Mouse (Mus musculus): Measurements from ENCODE around the gene Adam17. TPM values are rescaled to one million over a fixed set of nuclear protein-coding genes. Genes with fewer than 3 reads are reported as not detected.

The Adam17 gene
- polyA plus RNA-seq, 1 experiment from 2014 or later = 44.4 TPM

DNA sequence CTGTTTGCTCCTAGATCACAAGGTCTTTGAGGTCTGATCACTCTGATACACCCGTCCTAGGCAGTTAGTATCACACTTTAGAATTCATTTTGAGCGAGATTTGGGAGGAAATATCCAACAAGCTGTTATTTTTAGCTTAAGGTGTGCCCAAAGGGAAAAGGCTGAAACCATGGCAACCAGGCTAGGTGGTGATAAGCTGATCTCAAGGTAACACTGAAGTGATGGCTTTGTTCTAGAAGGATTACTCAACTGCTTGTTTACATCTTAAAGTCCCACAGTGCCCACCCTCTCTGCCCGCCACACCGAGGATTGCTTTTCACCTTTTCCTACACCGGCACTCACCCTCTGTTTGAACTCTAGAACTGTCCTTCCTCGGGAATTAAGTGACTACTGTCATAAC lies 83.8 kb downstream of the Adam17 start:
- no peaks in the 10 kb centered on the region for H3K27me3 ChIP-seq (ENCODE audit: control insufficient read depth, insufficient read depth, low read length)
- no peak overlapping the region for H3K4me3 ChIP-seq (ENCODE audit: low read depth, low read length)
- H3K36me3 ChIP-seq (ENCODE audit: control insufficient read depth, insufficient read depth, low read length) = peaks cover 16% of the 10 kb centered on the region
- no peak for DNase-seq (ENCODE audit: low spot score)
- H3K27ac ChIP-seq (replicated peaks; ENCODE audit: low read depth, low read length) = no peak overlapping the region
- WGBS = 88% methylated on average over 6 of the region's 6 CpGs
- no peaks in the 10 kb centered on the region for H3K9me3 ChIP-seq (ENCODE audit: control insufficient read depth, low read length)
- ATAC-seq (ENCODE audit: insufficient number of reproducible peaks, low FRiP score, low TSS enrichment, low read depth) = no peak
- no peak overlapping the region for H3K4me2 ChIP-seq (ENCODE audit: low read depth, severe bottlenecking)
- H3K4me1 ChIP-seq (ENCODE audit: control insufficient read depth, insufficient read depth, low read length) = no peaks in the 10 kb centered on the region
- no peak overlapping the region for H3K9ac ChIP-seq (ENCODE audit: low read length)

DNA sequence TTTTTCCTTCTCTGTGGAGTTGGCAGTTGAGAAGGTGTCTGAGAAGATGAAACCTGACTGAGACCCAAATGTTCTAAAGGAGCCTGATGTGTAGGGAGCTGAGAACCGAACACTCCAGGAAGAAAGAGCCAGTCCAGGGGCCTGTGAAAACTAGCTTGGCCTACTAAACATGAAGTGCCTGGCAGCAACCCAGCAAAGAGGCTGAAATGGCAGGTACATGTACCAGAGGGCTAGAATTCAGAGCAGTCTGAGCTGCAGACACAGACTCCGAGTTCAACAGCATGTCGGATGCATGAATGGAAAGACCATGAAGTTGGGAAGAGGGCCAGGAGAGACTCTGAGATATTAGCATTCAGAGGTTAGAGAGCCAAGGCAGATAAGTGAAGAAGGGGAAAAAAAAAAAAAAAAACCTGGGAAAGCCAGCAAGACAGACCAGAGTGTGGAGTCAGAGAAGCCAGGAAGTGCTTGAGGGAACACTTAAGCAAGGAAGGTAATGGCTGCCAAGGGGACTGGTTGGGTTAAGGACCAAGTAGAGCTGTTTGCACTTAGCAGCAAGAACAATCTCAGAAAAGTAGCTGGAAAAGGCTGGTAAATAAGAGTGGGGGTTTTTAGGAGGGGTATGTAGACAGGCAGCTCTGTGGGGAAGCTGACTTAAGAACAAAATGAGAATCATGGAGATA lies 84.6 kb downstream of the Adam17 start:
- no peak overlapping the region for H3K4me2 ChIP-seq (ENCODE audit: low read depth, severe bottlenecking)
- H3K27ac ChIP-seq (replicated peaks; ENCODE audit: low read depth, low read length) = no peak overlapping the region
- no peaks in the 10 kb centered on the region for H3K9me3 ChIP-seq (ENCODE audit: control insufficient read depth, low read length)
- WGBS = 94% methylated on average over 3 of the region's 3 CpGs
- no peak overlapping the region for H3K4me3 ChIP-seq (ENCODE audit: low read depth, low read length)
- H3K4me1 ChIP-seq (ENCODE audit: control insufficient read depth, insufficient read depth, low read length) = no peaks in the 10 kb centered on the region
- H3K36me3 ChIP-seq (ENCODE audit: control insufficient read depth, insufficient read depth, low read length) = peaks cover 11% of the 10 kb centered on the region
- H3K9ac ChIP-seq (ENCODE audit: low read length) = no peak overlapping the region
- DNase-seq (ENCODE audit: low spot score) = no peak
- no peak for ATAC-seq (ENCODE audit: insufficient number of reproducible peaks, low FRiP score, low TSS enrichment, low read depth)
- H3K27me3 ChIP-seq (ENCODE audit: control insufficient read depth, insufficient read depth, low read length) = no peaks in the 10 kb centered on the region

DNA sequence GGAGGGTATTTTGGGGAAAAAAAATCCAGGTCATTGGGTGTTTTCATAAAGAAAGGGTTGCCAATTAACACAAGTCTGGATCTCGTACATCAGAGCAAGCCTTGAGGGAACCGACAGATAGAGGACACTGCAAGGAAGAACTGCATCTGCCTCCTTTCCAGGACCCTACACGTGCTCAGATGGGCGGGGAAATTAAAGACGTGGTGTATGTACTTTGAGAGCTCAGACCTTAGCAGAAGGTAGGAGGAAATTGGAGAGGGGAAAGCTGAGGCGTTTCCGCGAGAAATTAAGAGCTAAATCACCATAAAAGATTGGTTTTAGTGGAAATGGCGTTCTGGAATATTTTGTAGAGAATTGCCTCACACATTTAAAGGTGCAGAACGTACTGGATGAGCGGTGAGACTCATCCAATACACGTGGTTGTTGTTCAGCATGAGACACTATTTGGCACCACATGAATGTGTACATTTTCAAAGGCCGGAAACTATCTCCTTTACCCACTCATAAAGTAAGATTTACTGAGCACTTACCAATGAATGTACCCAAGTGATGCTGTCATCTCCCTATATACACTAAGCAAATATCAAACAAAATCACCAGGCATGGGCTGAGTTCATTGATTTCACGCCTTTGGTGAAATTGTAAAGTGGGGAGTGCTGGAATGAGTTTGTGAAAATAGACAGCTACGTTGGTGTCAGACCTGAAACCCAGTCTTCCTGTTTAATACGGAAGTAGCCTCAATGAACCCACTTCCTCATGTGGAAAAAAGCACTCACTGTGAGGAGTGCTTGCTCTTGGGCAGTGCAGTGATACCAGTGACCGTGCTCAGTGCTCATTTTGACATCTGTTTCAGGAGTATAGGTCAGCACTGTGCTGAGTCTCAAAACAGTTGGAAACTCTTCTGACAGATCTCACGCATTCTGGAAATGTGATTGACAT lies 86.5 kb downstream of the Adam17 start:
- peak overlapping the region; percentile 76 for H3K4me3 ChIP-seq (ENCODE audit: low read depth, low read length)
- peak overlapping the region; percentile 87 for H3K9ac ChIP-seq (ENCODE audit: low read length)
- DNase-seq (ENCODE audit: low spot score) (peak; percentile 26), ATAC-seq (ENCODE audit: insufficient number of reproducible peaks, low FRiP score, low TSS enrichment, low read depth) (no peak)
- H3K4me2 ChIP-seq (ENCODE audit: low read depth, severe bottlenecking) = peak overlapping the region; percentile 54
- H3K27ac ChIP-seq (replicated peaks; ENCODE audit: low read depth, low read length) = no peak overlapping the region
- H3K4me1 ChIP-seq (ENCODE audit: control insufficient read depth, insufficient read depth, low read length) = no peaks in the 10 kb centered on the region
- H3K36me3 ChIP-seq (ENCODE audit: control insufficient read depth, insufficient read depth, low read length) = peaks cover 5% of the 10 kb centered on the region
- WGBS = 40% methylated on average over 18 of the region's 18 CpGs
- H3K27me3 ChIP-seq (ENCODE audit: control insufficient read depth, insufficient read depth, low read length) = no peaks in the 10 kb centered on the region
- H3K9me3 ChIP-seq (ENCODE audit: control insufficient read depth, low read length) = no peaks in the 10 kb centered on the region

DNA sequence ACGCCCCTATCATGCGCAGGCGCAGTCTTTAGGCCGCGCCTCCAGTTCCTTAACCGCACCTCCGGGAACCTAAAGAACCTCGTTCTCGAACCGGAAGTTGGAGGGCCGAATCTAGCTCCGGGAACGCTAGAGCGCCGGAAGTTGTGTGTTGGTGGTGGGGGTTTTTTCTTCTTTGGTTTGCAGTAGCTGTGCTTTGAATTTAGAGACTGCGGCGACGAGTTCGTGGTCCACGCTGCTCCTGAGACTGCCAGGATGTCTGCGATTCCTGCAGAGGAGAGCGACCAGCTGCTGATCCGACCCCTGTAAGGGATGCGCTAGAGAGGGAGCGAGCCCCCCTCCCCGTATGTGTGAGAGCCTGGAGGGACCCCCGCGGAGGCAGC lies 87.2 kb downstream of the Adam17 start, which contains the start of gene Itgb1bp1:
TSS of gene Itgb1bp1 (minus strand) at position 42 of the 380 bp plus-strand sequence.
- Histone ChIP-seq H3K4me1 (ENCODE audit: control insufficient read depth, insufficient read depth, low read length) (no peaks in the 10 kb centered on the region), H3K4me3 (ENCODE audit: low read depth, low read length) (peak within 1 kb of the TSS; percentile 76), H3K36me3 (ENCODE audit: control insufficient read depth, insufficient read depth, low read length) (no peaks in the 10 kb centered on the region), H3K27ac (replicated peaks; ENCODE audit: low read depth, low read length) (peak within 1 kb of the TSS; percentile 82), H3K4me2 (ENCODE audit: low read depth, severe bottlenecking) (peak within 1 kb of the TSS; percentile 54), H3K9me3 (ENCODE audit: control insufficient read depth, low read length) (no peaks in the 10 kb centered on the region), H3K27me3 (ENCODE audit: control insufficient read depth, insufficient read depth, low read length) (no peaks in the 10 kb centered on the region), H3K9ac (ENCODE audit: low read length) (peak within 1 kb of the TSS; percentile 87)
- ATAC-seq (ENCODE audit: insufficient number of reproducible peaks, low FRiP score, low TSS enrichment, low read depth) (peak; percentile 94), DNase-seq (ENCODE audit: low spot score) (peak; percentile 97)
- under 1% methylated on average over 28 of the region's 28 CpGs for whole genome bisulfite sequencing

DNA sequence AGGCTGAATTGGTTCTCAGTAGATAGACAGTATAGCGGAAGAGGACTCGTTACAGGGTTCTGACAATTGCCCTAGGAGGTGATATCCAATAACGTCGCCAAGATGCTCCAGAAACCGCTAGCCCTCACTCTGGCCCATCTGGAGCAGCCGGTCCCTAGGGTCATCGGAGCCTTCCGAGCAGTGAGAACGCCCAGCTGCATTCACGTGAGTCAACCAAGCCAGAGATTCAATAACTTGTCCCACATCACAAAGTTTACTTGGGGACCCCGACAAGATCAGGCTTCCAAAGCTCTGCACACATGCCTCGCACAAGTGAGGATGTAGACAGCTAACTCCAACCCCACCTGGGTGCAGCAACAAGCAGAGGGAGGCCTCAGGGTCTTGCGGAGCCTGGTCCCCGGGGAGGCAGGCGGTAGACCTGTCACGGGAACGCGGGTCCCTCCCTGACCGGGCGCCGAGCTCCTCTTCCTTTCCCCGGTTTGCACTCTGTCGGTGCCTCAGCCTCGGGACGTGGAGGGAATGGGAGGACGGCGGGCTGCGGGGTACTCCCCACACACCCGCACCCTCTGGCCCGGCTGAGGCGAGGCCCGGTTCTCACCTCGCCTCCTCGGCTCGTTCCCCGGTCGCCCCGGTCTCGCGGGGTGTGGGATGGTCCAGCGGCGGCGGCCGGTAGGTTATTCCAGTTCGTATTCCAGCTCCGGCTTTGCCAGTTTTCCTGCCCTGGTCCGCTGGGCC lies 87.8 kb downstream of the Adam17 start:
- Histone ChIP-seq H3K36me3 (ENCODE audit: control insufficient read depth, insufficient read depth, low read length) (no peaks in the 10 kb centered on the region), H3K4me2 (ENCODE audit: low read depth, severe bottlenecking) (peak overlapping the region; percentile 54), H3K27ac (replicated peaks; ENCODE audit: low read depth, low read length) (peak overlapping the region; percentile 21; the same call in 1 of the 2 replicates), H3K4me3 (ENCODE audit: low read depth, low read length) (peak overlapping the region; percentile 76), H3K9me3 (ENCODE audit: control insufficient read depth, low read length) (no peaks in the 10 kb centered on the region), H3K27me3 (ENCODE audit: control insufficient read depth, insufficient read depth, low read length) (no peaks in the 10 kb centered on the region), H3K9ac (ENCODE audit: low read length) (peak overlapping the region; percentile 87), H3K4me1 (ENCODE audit: control insufficient read depth, insufficient read depth, low read length) (no peaks in the 10 kb centered on the region)
- WGBS = under 1% methylated on average over 47 of the region's 47 CpGs
- ATAC-seq (ENCODE audit: insufficient number of reproducible peaks, low FRiP score, low TSS enrichment, low read depth) (peak; percentile 77), DNase-seq (ENCODE audit: low spot score) (no peak)

DNA sequence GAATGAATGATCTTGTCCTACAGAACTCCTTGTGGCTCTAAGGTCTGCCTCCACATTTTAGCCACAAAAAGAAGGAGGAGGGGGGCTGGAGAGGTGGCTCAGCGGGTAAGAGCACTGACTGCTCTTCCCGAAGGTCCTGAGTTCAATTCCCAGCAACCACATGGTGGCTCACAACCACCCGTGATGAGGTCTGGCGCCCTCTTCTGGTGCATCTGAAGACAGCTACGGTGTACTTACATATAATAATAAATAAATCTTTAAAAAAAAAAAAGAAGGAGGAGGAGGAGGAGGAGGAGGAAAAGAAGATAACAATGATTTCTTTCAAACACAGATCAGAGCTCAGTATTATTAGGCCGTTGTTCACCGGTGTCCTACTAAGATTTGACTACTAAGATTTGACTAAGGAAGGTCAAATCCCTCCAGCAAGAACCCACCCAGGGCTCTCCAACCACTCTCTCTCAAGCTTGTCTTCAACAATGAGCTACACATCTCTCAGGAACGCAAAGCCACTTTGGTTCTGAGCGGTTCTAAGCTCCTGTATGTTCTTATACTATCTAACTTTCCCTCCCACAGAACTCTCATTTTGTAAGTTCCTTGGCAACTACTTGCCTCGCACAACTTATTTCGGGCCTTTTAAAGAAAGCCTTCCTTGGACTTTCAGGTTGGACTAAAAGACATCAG lies 88.5 kb downstream of the Adam17 start, which contains the start of gene Cpsf3:
TSS of gene Cpsf3 (plus strand) at position 631 of the 681 bp plus-strand sequence.
- DNase-seq (ENCODE audit: low spot score) = no peak
- Histone ChIP-seq H3K36me3 (ENCODE audit: control insufficient read depth, insufficient read depth, low read length) (no peaks in the 10 kb centered on the region), H3K4me2 (ENCODE audit: low read depth, severe bottlenecking) (peak within 1 kb of the TSS; percentile 54), H3K9me3 (ENCODE audit: control insufficient read depth, low read length) (no peaks in the 10 kb centered on the region), H3K27me3 (ENCODE audit: control insufficient read depth, insufficient read depth, low read length) (no peaks in the 10 kb centered on the region), H3K27ac (replicated peaks; ENCODE audit: low read depth, low read length) (peak within 1 kb of the TSS; percentile 82), H3K4me3 (ENCODE audit: low read depth, low read length) (peak within 1 kb of the TSS; percentile 76), H3K4me1 (ENCODE audit: control insufficient read depth, insufficient read depth, low read length) (no peaks in the 10 kb centered on the region), H3K9ac (ENCODE audit: low read length) (peak within 1 kb of the TSS; percentile 87)
- no peak for ATAC-seq (ENCODE audit: insufficient number of reproducible peaks, low FRiP score, low TSS enrichment, low read depth)
- 52% methylated on average over 11 of the region's 11 CpGs for WGBS

DNA sequence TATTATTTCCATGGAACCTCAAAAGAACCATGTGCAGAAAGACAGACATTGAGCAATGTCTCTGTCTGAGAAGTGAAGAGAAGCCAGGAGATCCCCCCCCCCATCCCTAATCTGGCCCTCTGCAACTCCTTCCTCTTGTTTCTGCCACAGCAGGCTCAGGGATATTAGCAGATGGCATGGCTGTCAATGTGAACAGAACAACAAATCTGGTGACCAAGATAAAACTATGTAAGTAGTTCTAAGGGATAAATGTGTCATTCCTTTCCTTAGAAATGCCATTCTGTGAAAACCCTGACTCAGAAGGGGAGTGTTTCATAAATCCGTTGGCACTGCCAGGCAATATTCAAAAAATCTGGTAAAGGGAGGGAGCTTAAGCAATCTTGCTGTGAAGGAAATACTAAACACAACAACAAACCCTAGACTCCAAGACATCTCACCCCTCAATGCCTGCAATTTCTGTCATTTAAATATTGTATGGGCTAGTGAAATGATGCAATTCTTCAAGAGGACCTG lies 96.0 kb downstream of the Adam17 start:
- Histone ChIP-seq H3K9me3 (ENCODE audit: control insufficient read depth, low read length) (no peaks in the 10 kb centered on the region), H3K4me3 (ENCODE audit: low read depth, low read length) (no peak overlapping the region), H3K4me1 (ENCODE audit: control insufficient read depth, insufficient read depth, low read length) (no peaks in the 10 kb centered on the region), H3K27ac (replicated peaks; ENCODE audit: low read depth, low read length) (no peak overlapping the region), H3K9ac (ENCODE audit: low read length) (no peak overlapping the region), H3K4me2 (ENCODE audit: low read depth, severe bottlenecking) (no peak overlapping the region), H3K27me3 (ENCODE audit: control insufficient read depth, insufficient read depth, low read length) (no peaks in the 10 kb centered on the region), H3K36me3 (ENCODE audit: control insufficient read depth, insufficient read depth, low read length) (no peaks in the 10 kb centered on the region)
- WGBS = 90% methylated on average over 1 of the region's 1 CpGs
- DNase-seq (ENCODE audit: low spot score) (no peak), ATAC-seq (ENCODE audit: insufficient number of reproducible peaks, low FRiP score, low TSS enrichment, low read depth) (no peak)
